Mouse (Mus musculus) midbrain, embryonic 14.5 days (tissue): Measurements from ENCODE around the gene Mapkap1. TPM values are rescaled to one million over a fixed set of nuclear protein-coding genes. Genes with fewer than 3 reads are reported as not detected.

Experiments used
- ATAC-seq: fragments of 200-750 bp; cut with Nextera tagmentation; 2 replicates; pipeline ENCODE4 v1.8.0; 2017; ENCODE audit warnings: moderate number of reproducible peaks, moderate library complexity; ENCODE audit not compliant: low FRiP score, low TSS enrichment
- DNase-seq: peaks from one replicate; pipeline ENCODE4 v3.0.0-alpha.2; 2015
- H3K27ac ChIP-seq: fragments of 300-500 bp; sonication (generic); replicated peaks from 2 replicates; pipeline ENCODE4 v1.5.1; 2014; ENCODE audit warnings: mild to moderate bottlenecking, low read depth, low read length, moderate library complexity
- H3K27me3 ChIP-seq: fragments of 300-500 bp; sonication (generic); 2 replicates; pipeline ENCODE4 v1.6.1; 2014; ENCODE audit warnings: low read length, control low read depth, mixed read lengths; ENCODE audit not compliant: control insufficient read depth, insufficient read depth
- H3K36me3 ChIP-seq: fragments of 300-500 bp; sonication (generic); 2 replicates; pipeline ENCODE4 v1.6.1; 2014; ENCODE audit warnings: low read length, control low read depth; ENCODE audit not compliant: control insufficient read depth, insufficient read depth
- H3K4me1 ChIP-seq: fragments of 300-500 bp; sonication (generic); 2 replicates; pipeline ENCODE4 v1.6.1; 2014; ENCODE audit warnings: mild to moderate bottlenecking, antibody characterized with exemption, low read length, control low read depth; ENCODE audit not compliant: control insufficient read depth, insufficient read depth
- H3K4me2 ChIP-seq: fragments of 300-500 bp; sonication (generic); 2 replicates; pipeline ENCODE4 v1.6.1; 2014; ENCODE audit warnings: mild to moderate bottlenecking, low read length, moderate library complexity
- H3K4me3 ChIP-seq: fragments of 300-500 bp; sonication (generic); replicated peaks from 2 replicates; pipeline ENCODE4 v1.5.1; 2014; ENCODE audit warnings: low read depth, low read length
- H3K9ac ChIP-seq: fragments of 300-500 bp; sonication (generic); replicated peaks from 2 replicates; pipeline ENCODE4 v1.6.1; 2014; ENCODE audit warnings: mild to moderate bottlenecking, low read length, moderate library complexity
- H3K9me3 ChIP-seq: fragments of 300-500 bp; sonication (generic); 2 replicates; pipeline ENCODE4 v1.6.1; 2016; ENCODE audit warnings: low read length, control low read depth, mixed read lengths; ENCODE audit not compliant: control insufficient read depth
- WGBS: fragments of 180-500 bp; shearing (Covaris S2); extraction: QIAGEN DNeasy Blood & Tissue Kit; methylation state at CpG from one replicate; pipeline ENCODE4 v1.1.7; 2014; 5-methylcytosine and 5-hydroxymethylcytosine counted together
- polyA plus RNA-seq: library from polyadenylated mRNA; unstranded; fragments of >200 nt; fragmentation: Nextera tagmentation; extraction: Ambion mirVana; gene quantifications from 2 replicates; pipeline ENCODE4 v1.2.1, GENCODE M21; 2014

Gene Mapkap1
- polyA plus RNA-seq, 1 experiment from 2014 or later = 94.6 TPM

GRCm38 (mm10) chr2:34372305-34373301, 34.0 kb upstream of the Mapkap1 start, which contains the start of gene Pbx3:
Pbx3 (minus strand) TSS chr2:34373142.
- peak within 1 kb of the TSS; percentile 87 for H3K4me3 ChIP-seq

GRCm38 (mm10) chr2:34373886-34374285, 32.7 kb upstream of the Mapkap1 start:
- H3K4me2 ChIP-seq = no peak overlapping the region; the same call in 1 of the 2 replicates
- no peak overlapping the region for H3K27ac ChIP-seq
- H3K4me3 ChIP-seq = no peak overlapping the region
- H3K27me3 ChIP-seq = no peaks in the 10 kb centered on the region
- 47% methylated on average over 3 of the region's 3 CpGs for WGBS
- H3K9ac ChIP-seq = no peak overlapping the region
- ATAC-seq = no peak
- H3K36me3 ChIP-seq = no peaks in the 10 kb centered on the region
- DNase-seq = no peak
- H3K4me1 ChIP-seq = peaks cover 6% of the 10 kb centered on the region; the same call in 1 of the 2 replicates
- no peaks in the 10 kb centered on the region for H3K9me3 ChIP-seq

More at GRCm38 (mm10) chr2:34372305-34373301, 34.0 kb upstream of the Mapkap1 start, which contains the start of gene Pbx3:
- Histone ChIP-seq H3K9ac (peak within 1 kb of the TSS; percentile 98), H3K27me3 (no peaks in the 10 kb centered on the region), H3K36me3 (no peaks in the 10 kb centered on the region), H3K27ac (peak within 1 kb of the TSS; percentile 98), H3K4me1 (peaks cover 9% of the 10 kb centered on the region; the same call in 1 of the 2 replicates), H3K9me3 (no peaks in the 10 kb centered on the region), H3K4me2 (peak within 1 kb of the TSS; percentile 92)
- WGBS = under 1% methylated on average over 74 of the region's 102 CpGs
- ATAC-seq = peak; percentile 91
- peak; percentile 98 for DNase-seq

DNA sequence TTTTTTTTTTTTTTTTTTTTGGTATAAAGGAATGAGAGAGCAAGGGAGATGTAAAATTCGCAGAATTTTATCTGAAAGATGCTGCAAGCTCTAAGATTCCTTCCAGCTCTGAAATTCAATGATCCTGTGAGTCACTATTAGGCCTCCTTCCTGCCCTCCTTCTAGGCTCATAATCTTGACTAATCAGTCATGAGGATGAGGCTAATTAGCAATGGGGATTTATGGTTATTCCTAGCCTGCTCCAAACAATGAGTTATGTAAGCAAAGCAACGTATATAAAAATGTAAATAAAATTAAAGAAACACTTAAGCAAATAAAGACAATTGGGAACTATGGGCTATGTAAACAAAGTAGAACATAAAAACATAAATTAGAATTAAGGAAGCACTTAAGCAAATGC, 32.2 kb upstream of the Mapkap1 start:
- Histone ChIP-seq H3K27ac (no peak overlapping the region), H3K9ac (no peak overlapping the region), H3K4me3 (no peak overlapping the region), H3K4me2 (no peak overlapping the region), H3K27me3 (no peaks in the 10 kb centered on the region), H3K36me3 (no peaks in the 10 kb centered on the region), H3K4me1 (peaks cover 6% of the 10 kb centered on the region; the same call in 1 of the 2 replicates), H3K9me3 (no peaks in the 10 kb centered on the region)
- ATAC-seq (no peak), DNase-seq (no peak)
- 71% methylated on average over 2 of the region's 2 CpGs for WGBS

- no peaks in the 10 kb centered on the region for H3K27me3 ChIP-seq
- WGBS = 93% methylated on average over 2 of the region's 2 CpGs
- H3K9ac ChIP-seq = no peak overlapping the region
- DNase-seq = no peak
- H3K4me3 ChIP-seq = no peak overlapping the region
- no peak overlapping the region for H3K4me2 ChIP-seq
- no peaks in the 10 kb centered on the region for H3K9me3 ChIP-seq
- no peaks in the 10 kb centered on the region for H3K4me1 ChIP-seq
- no peak overlapping the region for H3K27ac ChIP-seq
- no peak for ATAC-seq
- no peaks in the 10 kb centered on the region for H3K36me3 ChIP-seq
These were observed 27.6 kb upstream of the Mapkap1 start for GRCm38 (mm10) chr2:34378930-34379329.

GRCm38 (mm10) chr2:34399535-34399934, 7.0 kb upstream of the Mapkap1 start:
- H3K9me3 ChIP-seq = no peaks in the 10 kb centered on the region
- no peak overlapping the region for H3K4me2 ChIP-seq
- no peak overlapping the region for H3K9ac ChIP-seq
- no peaks in the 10 kb centered on the region for H3K27me3 ChIP-seq
- no peaks in the 10 kb centered on the region for H3K36me3 ChIP-seq
- no peak overlapping the region for H3K4me3 ChIP-seq
- no peak overlapping the region for H3K27ac ChIP-seq
- ATAC-seq (no peak), DNase-seq (no peak)
- WGBS = 44% methylated on average over 4 of the region's 4 CpGs
- no peaks in the 10 kb centered on the region for H3K4me1 ChIP-seq

GRCm38 (mm10) chr2:34407596-34407995, 1.0 kb downstream of the Mapkap1 start:
- Histone ChIP-seq H3K9me3 (no peaks in the 10 kb centered on the region), H3K4me3 (peak overlapping the region; percentile 89), H3K4me1 (peaks cover 9% of the 10 kb centered on the region), H3K9ac (no peak overlapping the region; the same call in 1 of the 2 replicates), H3K27ac (no peak overlapping the region), H3K4me2 (peak overlapping the region; percentile 80), H3K36me3 (no peaks in the 10 kb centered on the region), H3K27me3 (no peaks in the 10 kb centered on the region)
- ATAC-seq (no peak), DNase-seq (no peak)
- WGBS = 34% methylated on average over 7 of the region's 7 CpGs

DNA sequence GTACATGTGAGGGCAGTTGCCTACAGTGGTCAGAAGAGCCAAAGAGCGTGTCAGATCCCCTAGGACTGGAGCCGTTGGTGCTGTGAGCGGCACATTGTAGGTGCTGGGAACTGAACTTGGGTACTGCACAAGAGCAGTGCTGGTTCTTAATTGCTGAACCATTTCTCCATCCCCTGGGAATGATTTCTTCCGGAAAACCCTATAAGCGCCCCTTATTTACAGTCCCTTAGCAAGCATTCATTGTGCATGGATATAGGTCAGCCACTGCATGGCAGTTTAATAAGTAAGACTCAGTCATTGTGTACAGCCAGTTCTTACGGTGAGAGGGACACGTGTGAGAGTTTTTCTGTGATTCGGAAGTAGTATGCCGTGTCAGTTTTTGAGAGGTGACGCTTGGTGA, 1.8 kb downstream of the Mapkap1 start:
- H3K4me3 ChIP-seq = no peak overlapping the region
- no peak for ATAC-seq
- no peak for DNase-seq
- H3K9me3 ChIP-seq = no peaks in the 10 kb centered on the region
- H3K27ac ChIP-seq = no peak overlapping the region
- 92% methylated on average over 10 of the region's 10 CpGs for WGBS
- no peak overlapping the region for H3K9ac ChIP-seq
- peaks cover 9% of the 10 kb centered on the region for H3K4me1 ChIP-seq
- H3K4me2 ChIP-seq = no peak overlapping the region
- H3K36me3 ChIP-seq = no peaks in the 10 kb centered on the region
- no peaks in the 10 kb centered on the region for H3K27me3 ChIP-seq

DNA sequence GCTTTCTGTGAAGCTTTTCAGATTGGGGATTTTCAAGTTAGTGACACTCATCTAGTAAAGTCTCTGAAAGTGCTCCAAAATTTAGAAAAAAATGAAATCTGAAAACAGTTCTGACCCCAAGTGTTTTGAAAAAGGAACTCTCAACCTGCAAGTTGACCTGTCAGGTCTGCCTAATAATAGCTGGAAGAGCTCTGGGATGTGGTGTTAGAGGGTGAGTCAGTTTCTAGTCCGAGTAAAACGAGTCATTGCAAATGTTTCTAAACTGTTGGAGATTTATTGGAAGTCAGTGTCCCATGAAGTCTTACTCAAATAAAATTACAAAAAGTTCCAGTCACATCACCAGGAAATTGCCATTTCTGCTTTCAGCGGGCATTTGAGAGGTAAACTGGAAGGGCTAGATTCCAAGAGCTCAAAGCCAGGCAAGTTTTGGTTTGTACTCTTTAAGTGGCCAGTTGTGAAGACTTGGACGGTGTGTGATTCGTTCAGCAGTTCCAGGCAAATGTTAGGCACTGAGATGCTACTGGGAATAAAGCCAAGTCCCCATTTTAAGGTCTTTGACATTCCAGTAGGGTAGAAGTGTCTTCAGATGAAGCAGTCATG, 3.3 kb downstream of the Mapkap1 start:
- WGBS = 91% methylated on average over 5 of the region's 5 CpGs
- no peak overlapping the region for H3K4me2 ChIP-seq
- H3K27me3 ChIP-seq = no peaks in the 10 kb centered on the region
- no peak for ATAC-seq
- H3K27ac ChIP-seq = no peak overlapping the region
- no peaks in the 10 kb centered on the region for H3K36me3 ChIP-seq
- no peaks in the 10 kb centered on the region for H3K9me3 ChIP-seq
- DNase-seq = no peak
- H3K4me1 ChIP-seq = peaks cover 9% of the 10 kb centered on the region
- H3K4me3 ChIP-seq = no peak overlapping the region
- H3K9ac ChIP-seq = no peak overlapping the region
